Mouse (Mus musculus) heart, embryonic 14.5 days (tissue): ENCODE data around the gene Itpr2. TPM values are rescaled to one million over a fixed set of nuclear protein-coding genes. Genes with fewer than 3 reads are reported as not detected.

Experiments
- ATAC-seq: fragments of 200-750 bp; cut with Nextera tagmentation; 2 replicates; pipeline ENCODE4 v1.8.0; 2017; ENCODE audit warnings: low read depth, moderate TSS enrichment; ENCODE audit not compliant: insufficient number of reproducible peaks, insufficient read depth, low FRiP score
- H3K27ac ChIP-seq, 2 experiments: fragments of 200-500 bp in 1 of 2; fragments of 300-500 bp in 1 of 2; sonication (generic) in 1 of 2; replicated peaks in 1 of 2; 2 replicates each; pipeline ENCODE4 v1.5.1; 2012 to 2014; ENCODE audit warnings: low read depth in 2 of 2, low read length in 2 of 2, control low read depth in 1 of 2, mild to moderate bottlenecking in 1 of 2, mixed read lengths in 1 of 2; ENCODE audit not compliant: control insufficient read depth in 1 of 2, insufficient read depth in 1 of 2
- H3K27me3 ChIP-seq: fragments of 300-500 bp; sonication (generic); 2 replicates; pipeline ENCODE4 v1.6.1; 2014; ENCODE audit warnings: mild to moderate bottlenecking, low read length, control low read depth; ENCODE audit not compliant: control insufficient read depth, insufficient read depth
- H3K36me3 ChIP-seq: fragments of 300-500 bp; sonication (generic); 2 replicates; pipeline ENCODE4 v1.6.1; 2014; ENCODE audit warnings: mild to moderate bottlenecking, control low read depth, low read length, mixed read lengths; ENCODE audit not compliant: control insufficient read depth, insufficient read depth
- H3K4me1 ChIP-seq, 2 experiments: fragments of 200-500 bp in 1 of 2; fragments of 300-500 bp in 1 of 2; sonication (generic) in 1 of 2; 2 replicates each; pipeline ENCODE4 v1.6.1; 2012 to 2014; ENCODE audit warnings: low read length in 2 of 2, control low read depth in 1 of 2, mixed read lengths in 1 of 2; ENCODE audit not compliant: control insufficient read depth in 2 of 2, insufficient read depth in 2 of 2
- H3K4me2 ChIP-seq: fragments of 300-500 bp; sonication (generic); 2 replicates; pipeline ENCODE4 v1.6.1; 2014; ENCODE audit warnings: mild to moderate bottlenecking, low read length
- H3K4me3 ChIP-seq, 2 experiments: fragments of 200-500 bp in 1 of 2; fragments of 300-500 bp in 1 of 2; sonication (generic) in 1 of 2; 2 replicates each; pipeline ENCODE4 v1.5.1; 2012 to 2014; ENCODE audit warnings: low read length in 2 of 2, mild to moderate bottlenecking in 2 of 2, control low read depth in 1 of 2, low read depth in 1 of 2, moderate library complexity in 1 of 2; ENCODE audit not compliant: control insufficient read depth in 1 of 2, insufficient read depth in 1 of 2
- H3K9ac ChIP-seq: fragments of 300-500 bp; sonication (generic); 2 replicates; pipeline ENCODE4 v1.6.1; 2014; ENCODE audit warnings: mild to moderate bottlenecking, low read length
- H3K9me3 ChIP-seq: fragments of 300-500 bp; sonication (generic); 2 replicates; pipeline ENCODE4 v1.6.1; 2016; ENCODE audit warnings: low read length, control low read depth; ENCODE audit not compliant: control insufficient read depth
- WGBS: fragments of 180-500 bp; shearing (Covaris S2); extraction: QIAGEN DNeasy Blood & Tissue Kit; methylation state at CpG from one replicate; pipeline ENCODE4 v1.1.7; 2014; 5-methylcytosine and 5-hydroxymethylcytosine counted together
- polyA plus RNA-seq: library from polyadenylated mRNA; unstranded; fragments of >200 nt; fragmentation: Nextera tagmentation; extraction: Ambion mirVana; gene quantifications from 2 replicates; pipeline ENCODE4 v1.2.1, GENCODE M21; 2014

Itpr2 gene
- polyA plus RNA-seq, 1 experiment from 2014 or later: 43.4 TPM

- Histone ChIP-seq H3K4me3 (no peak overlapping the region), H3K4me1 (no peaks in the 10 kb centered on the region), H3K27ac (no peak overlapping the region), H3K36me3 (peaks cover 50% of the 10 kb centered on the region), H3K27me3 (no peaks in the 10 kb centered on the region), H3K9me3 (no peaks in the 10 kb centered on the region), H3K9ac (no peak overlapping the region), H3K4me2 (no peak overlapping the region)
- ATAC-seq: no peak
- 78% methylated on average over 7 of the region's 7 CpGs for WGBS
Observed at GRCm38 (mm10) chr6:146351816-146352215, 150.2 kb downstream of the Itpr2 start.

GRCm38 (mm10) chr6:146347568-146347967, 154.5 kb downstream of the Itpr2 start:
- Histone ChIP-seq H3K9me3 (no peaks in the 10 kb centered on the region), H3K4me3 (no peak overlapping the region), H3K4me2 (no peak overlapping the region), H3K9ac (no peak overlapping the region), H3K36me3 (peaks cover 55% of the 10 kb centered on the region), H3K27me3 (no peaks in the 10 kb centered on the region), H3K4me1 (peaks cover 4 to 6% of the 10 kb centered on the region in 2 experiments; a peak in 2 of 4 replicates), H3K27ac (no peak overlapping the region)
- 53% methylated on average over 4 of the region's 4 CpGs for WGBS
- ATAC-seq: no peak

- Histone ChIP-seq H3K27ac (no peak overlapping the region), H3K4me3 (no peak overlapping the region), H3K9me3 (no peaks in the 10 kb centered on the region), H3K27me3 (no peaks in the 10 kb centered on the region), H3K9ac (no peak overlapping the region), H3K4me2 (no peak overlapping the region), H3K4me1 (peaks cover 4 to 6% of the 10 kb centered on the region in 2 experiments; a peak in 2 of 4 replicates), H3K36me3 (peaks cover 56% of the 10 kb centered on the region)
- WGBS: 86% methylated on average over 8 of the region's 8 CpGs
- no peak for ATAC-seq
Observed at GRCm38 (mm10) chr6:146346545-146347195, 155.4 kb downstream of the Itpr2 start.

GRCm38 (mm10) chr6:146344732-146345131, 157.3 kb downstream of the Itpr2 start:
- no peak overlapping the region for H3K27ac ChIP-seq
- peaks cover 4 to 10% of the 10 kb centered on the region in 2 experiments; a peak in 3 of 4 replicates for H3K4me1 ChIP-seq
- whole genome bisulfite sequencing: 94% methylated on average over 3 of the region's 3 CpGs
- no peaks in the 10 kb centered on the region for H3K9me3 ChIP-seq
- peaks cover 45% of the 10 kb centered on the region for H3K36me3 ChIP-seq
- ATAC-seq: no peak
- no peak overlapping the region for H3K4me3 ChIP-seq
- H3K9ac ChIP-seq: no peak overlapping the region
- no peaks in the 10 kb centered on the region for H3K27me3 ChIP-seq
- H3K4me2 ChIP-seq: no peak overlapping the region

- ATAC-seq: no peak
- no peaks in the 10 kb centered on the region for H3K9me3 ChIP-seq
- peaks cover 6 to 11% of the 10 kb centered on the region in 2 experiments; a peak in 3 of 4 replicates for H3K4me1 ChIP-seq
- H3K9ac ChIP-seq: no peak overlapping the region
- H3K4me2 ChIP-seq: no peak overlapping the region
- H3K36me3 ChIP-seq: peaks cover 37% of the 10 kb centered on the region
- H3K27me3 ChIP-seq: no peaks in the 10 kb centered on the region
- no peak overlapping the region for H3K4me3 ChIP-seq
- H3K27ac ChIP-seq: no peak overlapping the region
- WGBS: 49% methylated on average over 10 of the region's 10 CpGs
Observed at GRCm38 (mm10) chr6:146343671-146344384, 158.2 kb downstream of the Itpr2 start.

GRCm38 (mm10) chr6:146342995-146343394, 159.0 kb downstream of the Itpr2 start:
- no peak overlapping the region for H3K27ac ChIP-seq
- ATAC-seq: no peak
- WGBS: 51% methylated on average over 6 of the region's 6 CpGs
- H3K27me3 ChIP-seq: no peaks in the 10 kb centered on the region
- no peaks in the 10 kb centered on the region for H3K9me3 ChIP-seq
- H3K4me1 ChIP-seq: peaks cover 6 to 14% of the 10 kb centered on the region in 2 experiments; a peak in 3 of 4 replicates
- H3K4me3 ChIP-seq: no peak overlapping the region
- no peak overlapping the region for H3K4me2 ChIP-seq
- H3K9ac ChIP-seq: no peak overlapping the region
- peaks cover 33% of the 10 kb centered on the region for H3K36me3 ChIP-seq

GRCm38 (mm10) chr6:146341934-146342333, 160.1 kb downstream of the Itpr2 start:
- Histone ChIP-seq H3K36me3 (peaks cover 25% of the 10 kb centered on the region), H3K4me1 (peaks cover 8 to 20% of the 10 kb centered on the region in 2 experiments), H3K27ac (no peak overlapping the region), H3K9ac (no peak overlapping the region), H3K27me3 (no peaks in the 10 kb centered on the region), H3K4me3 (no peak overlapping the region), H3K4me2 (no peak overlapping the region), H3K9me3 (no peaks in the 10 kb centered on the region)
- 82% methylated on average over 3 of the region's 3 CpGs for WGBS
- no peak for ATAC-seq
